ENCODE assay signal across 8 mouse cellular contexts in the genomic region with DNA sequence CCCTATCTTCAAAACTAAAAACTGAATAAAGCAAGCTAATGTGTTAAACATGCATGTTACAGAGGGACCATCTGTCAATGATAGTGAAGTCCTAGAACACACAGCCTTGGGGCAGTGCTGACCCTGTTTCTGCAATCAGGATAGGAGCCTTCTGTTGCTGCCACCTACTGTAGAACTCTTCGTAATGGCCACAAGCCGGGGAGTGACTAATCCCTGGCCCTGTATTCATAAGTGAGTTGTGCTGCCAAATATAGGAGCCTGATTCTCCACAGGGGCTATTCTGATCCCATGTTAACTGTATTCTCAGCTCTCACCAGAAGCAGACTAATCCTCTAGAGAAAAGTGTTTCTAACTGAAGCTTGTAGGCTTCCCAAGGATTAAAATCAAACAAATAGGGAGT. TPM values are rescaled to one million over a fixed set of nuclear protein-coding genes. Genes with fewer than 3 reads are reported as not detected.
DNase-seq lines count a peak whose midpoint lies in the region; ATAC-seq and TF ChIP-seq lines count a peak whose summit lies in the region.

No protein-coding gene starts in this region.

- H3K4me1 ChIP-seq in intestine, postnatal 0 days (replicated peaks; ENCODE audit: control insufficient read depth, insufficient read depth, low read length), result no peaks in the 10 kb centered on the region
- no peaks in the 10 kb centered on the region for H3K4me1 ChIP-seq in intestine, embryonic 15.5 days (replicated peaks)
- H3K4me1 ChIP-seq in neural tube, embryonic 15.5 days, result no peaks in the 10 kb centered on the region

- peak; percentile 66 for DNase-seq in adrenal gland, adult 2 months
- DNase-seq in cerebellum, adult 18-20 months, result peak; percentile 61 to 76
- peak; percentile 31 to 40 for DNase-seq in left cerebral cortex, adult 9 months (ENCODE audit: low spot score in 2 of 2)
- DNase-seq in thymus, postnatal 25 days, result no peak

- no peak for ATAC-seq in intestine, postnatal 0 days
- no peak for ATAC-seq in intestine, embryonic 15.5 days
- no peak for ATAC-seq in inflammation-experienced regulatory T-cells, adult 6 months
- no peak for ATAC-seq in neural tube, embryonic 15.5 days (ENCODE audit: low FRiP score)

- H3K9ac ChIP-seq in intestine, postnatal 0 days (ENCODE audit: low read depth, low read length), result no peak overlapping the region
- no peak overlapping the region for H3K9ac ChIP-seq in intestine, embryonic 15.5 days
- H3K9ac ChIP-seq in neural tube, embryonic 15.5 days (replicated peaks), result no peak overlapping the region

- peaks cover 7% of the 10 kb centered on the region; the same call in 1 of the 2 replicates for H3K36me3 ChIP-seq in intestine, postnatal 0 days (ENCODE audit: control insufficient read depth, insufficient read depth)
- no peaks in the 10 kb centered on the region for H3K36me3 ChIP-seq in intestine, embryonic 15.5 days
- H3K36me3 ChIP-seq in neural tube, embryonic 15.5 days, result peaks cover 10% of the 10 kb centered on the region

- no peak overlapping the region for H3K27ac ChIP-seq in intestine, postnatal 0 days (ENCODE audit: low read depth, low read length)
- H3K27ac ChIP-seq in intestine, embryonic 15.5 days, result no peak overlapping the region
- H3K27ac ChIP-seq in neural tube, embryonic 15.5 days (replicated peaks), result no peak overlapping the region

- H3K9me3 ChIP-seq in intestine, postnatal 0 days (ENCODE audit: control insufficient read depth), result no peaks in the 10 kb centered on the region
- H3K9me3 ChIP-seq in intestine, embryonic 15.5 days, result no peaks in the 10 kb centered on the region
- no peaks in the 10 kb centered on the region for H3K9me3 ChIP-seq in neural tube, embryonic 15.5 days (replicated peaks)

- H3K4me3 ChIP-seq in intestine, postnatal 0 days (ENCODE audit: low read depth, low read length), result no peak overlapping the region
- H3K4me3 ChIP-seq in intestine, embryonic 15.5 days (replicated peaks), result no peak overlapping the region
- H3K4me3 ChIP-seq in neural tube, embryonic 15.5 days (replicated peaks), result no peak overlapping the region

- 0 out of 2 replicates have a peak, but pooled peaks have one; percentile 16 for TF ChIP-seq CTCF in intestine, postnatal 0 days (IDR thresholded peaks at IDR 0.05; ENCODE audit: low read depth)

- 84% methylated on average over 2 of the region's 2 CpGs for WGBS in intestine, postnatal 0 days
- 85% methylated on average over 2 of the region's 2 CpGs for WGBS in intestine, embryonic 15.5 days
- 74% methylated on average over 2 of the region's 2 CpGs for WGBS in neural tube, embryonic 15.5 days

- H3K4me2 ChIP-seq in intestine, postnatal 0 days (replicated peaks; ENCODE audit: low read depth), result no peak overlapping the region
- H3K4me2 ChIP-seq in intestine, embryonic 15.5 days (replicated peaks), result no peak overlapping the region
- H3K4me2 ChIP-seq in neural tube, embryonic 15.5 days, result no peak overlapping the region

- no peaks in the 10 kb centered on the region for H3K27me3 ChIP-seq in intestine, postnatal 0 days (replicated peaks; ENCODE audit: control insufficient read depth, insufficient read depth, low read length)
- H3K27me3 ChIP-seq in intestine, embryonic 15.5 days (replicated peaks), result no peaks in the 10 kb centered on the region
- H3K27me3 ChIP-seq in neural tube, embryonic 15.5 days (replicated peaks), result no peaks in the 10 kb centered on the region

RNA-seq across cellular contexts. Expression of gene Fbxo22, which starts 9.4 kb away (rescaled TPM):
- 36.5 and 38.1 TPM in 2 replicates for polyA plus RNA-seq in intestine, postnatal 0 days (2015; fragmentation: Nextera tagmentation; extraction: Ambion mirVana)
- 55.8 and 56.8 TPM in 2 replicates for polyA plus RNA-seq in intestine, embryonic 15.5 days (2015; fragmentation: Nextera tagmentation; extraction: Ambion mirVana)
- 10 to 100 TPM; 32.5 to 40.3 TPM for total RNA-seq in adrenal gland, adult 2 months (2021)
- polyA plus RNA-seq in adrenal gland, adult 2 months (2012; rRNA removed), result 6.4 and 7.5 TPM in 2 replicates
- polyA plus RNA-seq in inflammation-experienced regulatory T-cells, adult 6 months (2017; shearing (Covaris generic)), result 10 to 100 TPM; 39.3 to 50.5 (median 42.0) TPM
- 78.8 and 80.1 TPM in 2 replicates for polyA plus RNA-seq in neural tube, embryonic 15.5 days (2015; fragmentation: Nextera tagmentation; extraction: Ambion mirVana)

RNA-seq across cellular contexts. Expression of gene Ube2q2, which starts 50.7 kb away (rescaled TPM):
- polyA plus RNA-seq in intestine, postnatal 0 days (2015; fragmentation: Nextera tagmentation; extraction: Ambion mirVana), result 17.0 TPM in 2 replicates
- 29.7 and 30.6 TPM in 2 replicates for polyA plus RNA-seq in intestine, embryonic 15.5 days (2015; fragmentation: Nextera tagmentation; extraction: Ambion mirVana)
- 10 to 100 TPM; 52.7 to 62.9 TPM for total RNA-seq in adrenal gland, adult 2 months (2021)
- polyA plus RNA-seq in adrenal gland, adult 2 months (2012; rRNA removed), result 28.8 and 35.3 TPM in 2 replicates
- polyA plus RNA-seq in inflammation-experienced regulatory T-cells, adult 6 months (2017; shearing (Covaris generic)), result 10 to 100 TPM; 11.5 to 16.9 (median 14.1) TPM
- 43.3 and 43.4 TPM in 2 replicates for polyA plus RNA-seq in neural tube, embryonic 15.5 days (2015; fragmentation: Nextera tagmentation; extraction: Ambion mirVana)
